Mouse (Mus musculus): Measurements from ENCODE around the gene Rbm4b.
"Not testable (repeated sequence)": the region's sequence is repeated elsewhere in the genome, so short reads cannot be mapped to it uniquely, and the experiment has no call there.

The Rbm4b gene

GRCm38 (mm10) chr19:4745057-4745456, 11.2 kb upstream of the Rbm4b start:
- DNase-seq (ENCODE audit: low read depth, low spot score), result peak; percentile 73

DNA sequence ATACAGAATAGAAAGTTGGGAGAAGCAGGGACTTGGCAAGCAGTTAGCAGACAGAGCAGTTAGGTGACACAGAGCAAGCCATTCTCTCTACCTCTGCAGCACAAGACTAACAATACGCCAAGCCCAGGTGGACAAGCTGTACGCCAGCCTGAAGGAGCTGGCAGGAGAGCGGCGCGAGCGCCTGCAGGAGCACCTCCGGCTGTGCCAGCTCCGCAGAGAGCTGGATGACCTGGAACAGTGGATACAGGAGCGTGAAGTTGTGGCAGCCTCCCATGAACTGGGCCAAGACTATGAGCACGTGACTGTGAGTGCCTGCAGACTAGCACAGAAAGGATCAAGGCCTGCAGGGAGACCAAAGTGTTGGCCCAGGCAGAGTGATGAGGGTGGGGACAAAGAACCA, 10.6 kb upstream of the Rbm4b start:
- peak; percentile 80 for DNase-seq (ENCODE audit: low read depth, low spot score)

- peak; percentile 88 for DNase-seq (ENCODE audit: low read depth, low spot score)
Measured at GRCm38 (mm10) chr19:4746611-4747010, 9.7 kb upstream of the Rbm4b start.

- peak; percentile 34 for DNase-seq (ENCODE audit: low read depth, low spot score)
Measured at GRCm38 (mm10) chr19:4747631-4748312, 8.5 kb upstream of the Rbm4b start.

GRCm38 (mm10) chr19:4748493-4748892, 7.8 kb upstream of the Rbm4b start:
- no peak for DNase-seq (ENCODE audit: low read depth, low spot score)

DNA sequence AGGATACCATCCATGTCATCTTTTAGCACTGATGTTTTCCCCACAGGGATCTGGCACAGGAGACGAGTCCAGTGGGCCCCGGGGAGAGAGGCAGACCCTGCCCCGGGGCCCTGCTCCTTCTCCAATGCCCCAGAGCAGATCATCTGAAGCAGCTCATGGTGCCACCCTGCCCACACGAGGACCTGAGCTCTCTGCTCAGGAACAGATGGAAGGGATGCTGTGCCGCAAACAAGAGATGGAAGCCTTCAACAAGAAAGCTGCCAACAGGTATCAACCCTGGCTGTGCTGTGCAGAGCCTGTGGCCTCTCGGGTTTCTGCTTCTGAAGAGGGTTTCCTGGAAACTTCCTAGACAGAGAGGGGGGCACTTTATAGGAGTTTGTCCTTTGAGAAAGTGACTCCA, 6.3 kb upstream of the Rbm4b start:
- peak; percentile 60 for DNase-seq (ENCODE audit: low read depth, low spot score)

GRCm38 (mm10) chr19:4755565-4756192, 618 bp upstream of the Rbm4b start:
- peak; percentile 97 for DNase-seq (ENCODE audit: low read depth, low spot score)

DNA sequence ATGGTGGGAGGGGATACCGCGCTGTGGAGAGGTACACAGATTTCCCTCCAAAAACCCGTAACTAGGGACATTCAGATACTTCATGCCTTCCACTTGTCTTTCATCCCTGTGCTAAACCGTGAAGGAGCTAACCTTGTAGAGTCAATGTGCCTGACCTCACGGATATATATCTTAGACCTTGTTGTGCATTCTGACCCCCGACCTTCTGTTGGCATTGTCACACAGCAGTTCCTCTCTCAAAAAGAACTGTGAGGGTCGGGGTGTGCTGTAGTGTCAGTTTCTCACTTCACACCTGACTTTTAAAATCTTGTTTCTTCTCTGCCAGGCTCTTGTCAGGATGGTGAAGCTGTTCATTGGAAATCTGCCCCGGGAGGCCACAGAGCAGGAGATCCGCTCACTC, 624 bp downstream of the Rbm4b start:
- no peak for DNase-seq (ENCODE audit: low read depth, low spot score)

- not testable (repeated sequence) for DNase-seq (ENCODE audit: low read depth, low spot score)
Measured at GRCm38 (mm10) chr19:4760544-4760943, 4.2 kb downstream of the Rbm4b start.

DNA sequence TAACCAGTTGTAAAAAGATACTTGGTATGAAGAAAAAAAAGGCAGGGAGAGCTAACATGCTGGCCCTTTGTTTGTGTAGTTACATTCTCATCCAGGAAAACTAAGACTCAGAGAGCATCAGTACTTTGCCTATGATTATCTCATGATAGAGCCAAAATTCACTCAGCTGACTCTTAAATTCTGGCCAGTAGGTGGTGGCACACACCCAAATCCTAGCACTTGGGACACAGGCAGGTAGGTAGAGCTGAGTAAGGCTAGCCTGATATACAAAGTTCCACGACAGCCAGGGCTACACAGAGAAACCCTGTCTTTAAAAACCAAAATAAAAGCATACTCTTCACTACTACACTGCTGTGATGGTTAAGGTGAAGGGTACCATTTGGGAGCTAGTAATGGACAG, 6.6 kb downstream of the Rbm4b start:
- peak; percentile 75 for DNase-seq (ENCODE audit: low read depth, low spot score)

- DNase-seq (ENCODE audit: low read depth, low spot score), result no peak
Measured at GRCm38 (mm10) chr19:4767507-4768148, 11.3 kb downstream of the Rbm4b start.

- no peak for DNase-seq (ENCODE audit: low read depth, low spot score)
Measured at GRCm38 (mm10) chr19:4772785-4773184, 16.5 kb downstream of the Rbm4b start.

DNA sequence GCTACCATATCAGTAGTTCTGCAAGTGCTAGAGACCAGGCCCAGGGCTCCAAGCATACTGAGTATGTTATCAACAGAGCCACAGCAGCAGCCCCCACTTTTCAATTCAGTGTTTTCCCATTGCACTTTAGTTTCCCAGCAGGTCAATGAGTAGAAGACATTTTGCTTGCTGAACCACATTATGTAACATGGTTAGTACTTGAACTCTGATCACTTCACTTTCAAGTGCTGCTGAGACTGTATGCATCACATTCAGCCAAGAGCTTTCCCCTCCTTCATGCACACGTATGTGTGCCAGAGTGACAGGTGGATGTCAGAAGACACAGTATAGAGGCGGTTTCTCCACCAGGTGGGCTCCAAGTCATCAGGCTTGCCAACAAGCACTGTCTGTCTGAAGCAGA, 26.6 kb downstream of the Rbm4b start:
- no peak for DNase-seq (ENCODE audit: low read depth, low spot score)

DNA sequence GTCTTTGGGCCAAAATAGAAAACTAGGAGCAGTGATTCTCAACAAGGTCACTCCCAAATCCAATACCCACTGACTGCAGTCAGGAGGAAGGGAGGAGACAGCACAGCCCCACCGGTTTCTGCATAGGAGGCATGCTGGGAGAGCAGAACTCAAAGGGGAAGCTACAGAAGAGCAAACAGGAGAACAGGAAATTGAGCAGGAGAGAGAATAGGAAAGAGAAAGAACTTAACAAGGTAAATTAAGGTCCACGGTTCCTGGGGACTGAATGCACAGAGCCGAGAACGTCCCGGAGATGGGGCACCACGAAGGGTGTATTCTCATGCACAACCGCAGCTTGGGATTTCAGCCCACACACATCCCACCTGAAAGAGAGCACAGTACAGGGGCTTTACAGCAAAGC, 28.9 kb downstream of the Rbm4b start:
- DNase-seq (ENCODE audit: low read depth, low spot score), result no peak

DNA sequence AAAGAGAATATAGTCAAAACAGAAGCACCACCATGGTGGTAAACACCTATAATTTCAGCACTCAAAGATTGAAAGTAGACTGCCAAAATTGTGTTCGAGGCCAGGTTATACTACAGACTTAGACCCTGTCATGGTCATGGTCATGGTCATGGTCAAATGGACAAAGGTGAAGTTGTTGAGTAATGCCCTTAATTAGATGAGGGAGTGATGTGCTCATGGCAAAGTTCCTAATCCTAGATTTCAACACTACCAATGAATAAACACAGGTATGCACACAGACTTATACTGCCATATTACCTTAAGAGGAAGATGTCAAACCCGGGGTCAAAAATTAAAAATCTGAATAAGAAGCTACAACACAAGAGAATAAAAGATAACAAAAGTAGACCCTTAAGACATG, 30.0 kb downstream of the Rbm4b start:
- no peak for DNase-seq (ENCODE audit: low read depth, low spot score)

GRCm38 (mm10) chr19:4793281-4793830, 37.1 kb downstream of the Rbm4b start:
- DNase-seq (ENCODE audit: low read depth, low spot score), result peak; percentile 20

DNA sequence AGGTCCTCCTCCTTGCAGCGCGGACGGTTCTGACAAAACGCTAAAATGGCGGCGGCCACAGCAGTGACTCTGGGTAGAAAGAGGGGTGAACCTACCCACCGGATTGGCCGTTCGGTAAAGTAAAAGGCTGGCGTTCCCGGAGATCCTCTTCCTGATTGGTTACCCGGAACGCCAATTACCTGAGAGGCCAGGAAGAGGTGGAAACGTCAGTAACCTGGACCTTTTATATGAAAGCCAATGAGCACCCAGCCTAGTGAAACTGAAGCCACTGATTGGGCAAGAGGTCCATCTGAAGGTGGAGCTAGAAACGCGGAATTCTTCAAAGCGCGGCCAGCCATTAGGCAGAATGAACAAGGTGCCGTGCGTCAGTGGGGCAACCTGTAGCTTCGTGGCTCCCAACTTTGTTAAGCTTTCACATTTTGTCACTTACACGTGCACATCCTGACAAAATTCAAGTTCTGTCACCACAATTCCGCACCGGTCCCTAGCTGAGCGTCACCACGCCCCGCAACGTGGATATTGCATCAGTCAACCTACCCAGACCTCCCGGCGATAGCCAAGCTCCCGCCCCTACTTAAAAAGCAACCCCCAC, 37.6 kb downstream of the Rbm4b start, which contains the start of gene Rbm4:
Gene Rbm4, minus strand, starts transcription at position 71 of the 592 bp plus-strand sequence.
- DNase-seq (ENCODE audit: low read depth, low spot score), result peak; percentile 100

DNA sequence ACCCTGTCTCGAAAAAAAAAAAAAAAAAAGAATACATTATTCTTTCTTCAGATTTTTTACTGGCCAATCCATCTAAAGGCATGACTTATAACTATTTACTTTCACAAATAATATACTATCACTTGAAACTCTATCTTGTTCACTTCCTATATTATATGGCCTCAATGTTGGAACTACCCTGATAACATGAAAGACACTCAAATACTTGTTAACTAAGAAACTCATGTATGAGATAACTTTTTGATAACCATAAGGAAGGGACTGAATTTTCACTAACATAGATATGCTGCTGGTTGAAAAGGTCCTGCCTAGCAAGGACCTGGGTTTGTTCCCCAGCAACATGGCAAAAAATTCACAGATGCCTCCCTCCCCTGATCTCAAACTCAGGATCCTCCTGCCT, 39.6 kb downstream of the Rbm4b start:
- no peak for DNase-seq (ENCODE audit: low read depth, low spot score)

GRCm38 (mm10) chr19:4797846-4798245, 41.5 kb downstream of the Rbm4b start:
- peak; percentile 76 for DNase-seq (ENCODE audit: low read depth, low spot score)

DNA sequence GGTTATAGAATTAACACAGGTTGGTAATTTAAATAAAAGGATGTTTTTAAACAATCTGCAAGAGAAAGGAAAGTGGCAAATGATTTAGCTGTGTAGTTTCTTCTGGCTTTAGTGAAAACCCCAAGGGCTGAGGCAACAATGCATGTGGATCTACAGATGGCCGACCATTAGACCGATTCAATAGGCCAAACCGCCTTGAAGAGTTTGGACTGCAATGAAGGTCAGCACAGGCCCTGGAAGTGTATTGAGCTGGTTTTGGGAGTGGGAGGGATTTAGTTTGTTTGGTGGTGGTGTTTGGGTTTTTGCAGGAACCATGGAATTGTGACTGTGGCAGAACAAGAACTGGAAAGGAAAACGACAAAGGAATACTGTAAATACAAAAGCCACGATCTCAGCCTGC, 42.8 kb downstream of the Rbm4b start:
- DNase-seq (ENCODE audit: low read depth, low spot score), result no peak

GRCm38 (mm10) chr19:4802691-4803091, 46.4 kb downstream of the Rbm4b start:
- peak; percentile 71 for DNase-seq (ENCODE audit: low read depth, low spot score)

GRCm38 (mm10) chr19:4803283-4803682, 47.0 kb downstream of the Rbm4b start:
- no peak for DNase-seq (ENCODE audit: low read depth, low spot score)

All from brain, adult 2 months (tissue).